Mouse (Mus musculus): ENCODE measurements at regions not wholly inside any gene's neighbourhood (a gene's known extent, or its start where the extent isn't known, plus 50 kb on each side); places are given as distances from the start of the nearest gene placed in this dataset.

GRCm38 (mm10) chr14:72942571-72942970, 106.3 kb downstream of the Cysltr2 start:
- no peak for DNase-seq

GRCm38 (mm10) chr14:72939067-72939393, 109.9 kb downstream of the Cysltr2 start:
- no peak for DNase-seq

GRCm38 (mm10) chr14:72938382-72939066, 110.4 kb downstream of the Cysltr2 start:
- peak in 1 of 2 experiments; percentile 6 for DNase-seq

- no peak for DNase-seq
Observed at GRCm38 (mm10) chr14:72933598-72933997, 115.3 kb downstream of the Cysltr2 start.

GRCm38 (mm10) chr14:72932296-72932695, 116.6 kb downstream of the Cysltr2 start:
- DNase-seq: no peak

- DNase-seq: no peak
Observed at GRCm38 (mm10) chr14:72901171-72901926, 147.6 kb downstream of the Cysltr2 start.

GRCm38 (mm10) chr14:72899630-72900029, 149.3 kb downstream of the Cysltr2 start:
- no peak for DNase-seq

- no peak for DNase-seq
Observed at GRCm38 (mm10) chr14:72892316-72892715, 156.6 kb downstream of the Cysltr2 start.

GRCm38 (mm10) chr14:72889663-72890062, 159.3 kb downstream of the Cysltr2 start:
- no peak for DNase-seq

- peak in 1 of 2 experiments; percentile 6 for DNase-seq
Observed at GRCm38 (mm10) chr14:72887470-72888071, 161.3 kb downstream of the Cysltr2 start.

- no peak for DNase-seq
Observed at GRCm38 (mm10) chr14:72886935-72887369, 162.0 kb downstream of the Cysltr2 start.

GRCm38 (mm10) chr14:72885824-72886223, 163.1 kb downstream of the Cysltr2 start:
- DNase-seq: no peak

- DNase-seq: no peak
Observed at GRCm38 (mm10) chr14:72884561-72884960, 164.4 kb downstream of the Cysltr2 start.

GRCm38 (mm10) chr14:72877132-72877531, 167.3 kb upstream of the Fndc3a start:
- DNase-seq: no peak

GRCm38 (mm10) chr14:72873494-72873893, 163.7 kb upstream of the Fndc3a start:
- no peak for DNase-seq

- peak; percentile 14 to 17 for DNase-seq
Observed at GRCm38 (mm10) chr14:72869188-72869749, 159.5 kb upstream of the Fndc3a start.

- DNase-seq: no peak
Observed at GRCm38 (mm10) chr14:72866896-72867295, 157.1 kb upstream of the Fndc3a start.

- no peak for DNase-seq
Observed at GRCm38 (mm10) chr14:72865531-72865930, 155.7 kb upstream of the Fndc3a start.

GRCm38 (mm10) chr14:72864792-72865191, 155.0 kb upstream of the Fndc3a start:
- peak; percentile 58 to 69 for DNase-seq

- DNase-seq: peak in 1 of 2 experiments; percentile 11
Observed at GRCm38 (mm10) chr14:72864130-72864529, 154.3 kb upstream of the Fndc3a start.

- DNase-seq: peak; percentile 41 to 49
Observed at GRCm38 (mm10) chr14:72862806-72863526, 153.2 kb upstream of the Fndc3a start.

- no peak for DNase-seq
Observed at GRCm38 (mm10) chr14:72854226-72854625, 144.4 kb upstream of the Fndc3a start.

- no peak for DNase-seq
Observed at GRCm38 (mm10) chr14:72853104-72853503, 143.3 kb upstream of the Fndc3a start.
